Mouse (Mus musculus) limb, embryonic 15.5 days (tissue): ENCODE results near the gene Ttc28. TPM values are rescaled to one million over a fixed set of nuclear protein-coding genes. Genes with fewer than 3 reads are reported as not detected.

Source experiments
- ATAC-seq: fragments of 200-750 bp; cut with Nextera tagmentation; 2 replicates; pipeline ENCODE4 v1.8.0; 2017; ENCODE audit warnings: low read depth, moderate TSS enrichment; ENCODE audit not compliant: insufficient number of reproducible peaks, low FRiP score, low TSS enrichment
- H3K27ac ChIP-seq: fragments of 300-500 bp; sonication (generic); 2 replicates; pipeline ENCODE4 v1.5.1; 2015; ENCODE audit warnings: moderate library complexity, mild to moderate bottlenecking, inconsistent platforms
- H3K27me3 ChIP-seq: fragments of 300-500 bp; sonication (generic); 2 replicates; pipeline ENCODE4 v1.6.1; 2015; ENCODE audit warnings: inconsistent platforms
- H3K36me3 ChIP-seq: fragments of 300-500 bp; sonication (generic); 2 replicates; pipeline ENCODE4 v1.6.1; 2015; ENCODE audit warnings: inconsistent platforms
- H3K4me1 ChIP-seq: fragments of 300-500 bp; sonication (generic); 2 replicates; pipeline ENCODE4 v1.6.1; 2015; ENCODE audit warnings: inconsistent platforms
- H3K4me2 ChIP-seq: fragments of 300-500 bp; sonication (generic); 2 replicates; pipeline ENCODE4 v1.6.1; 2015; ENCODE audit warnings: mild to moderate bottlenecking, inconsistent platforms
- H3K4me3 ChIP-seq: fragments of 300-500 bp; sonication (generic); 2 replicates; pipeline ENCODE4 v1.5.1; 2015; ENCODE audit warnings: mild to moderate bottlenecking, inconsistent platforms
- H3K9ac ChIP-seq: fragments of 300-500 bp; sonication (generic); 2 replicates; pipeline ENCODE4 v1.6.1; 2015; ENCODE audit warnings: inconsistent platforms
- H3K9me3 ChIP-seq: fragments of 300-500 bp; sonication (generic); 2 replicates; pipeline ENCODE4 v1.6.1; 2016; ENCODE audit warnings: inconsistent platforms
- WGBS: fragments of 180-500 bp; shearing (Covaris S2); methylation state at CpG from one replicate; pipeline ENCODE4 v1.1.7; 2015; 5-methylcytosine and 5-hydroxymethylcytosine counted together
- polyA plus RNA-seq: library from polyadenylated mRNA; unstranded; fragments of >200 nt; fragmentation: Nextera tagmentation; extraction: Ambion mirVana; gene quantifications from 2 replicates; pipeline ENCODE4 v1.2.1, GENCODE M21; 2015

Gene Ttc28
- polyA plus RNA-seq, 1 experiment from 2014 or later, result 14.7 TPM

DNA sequence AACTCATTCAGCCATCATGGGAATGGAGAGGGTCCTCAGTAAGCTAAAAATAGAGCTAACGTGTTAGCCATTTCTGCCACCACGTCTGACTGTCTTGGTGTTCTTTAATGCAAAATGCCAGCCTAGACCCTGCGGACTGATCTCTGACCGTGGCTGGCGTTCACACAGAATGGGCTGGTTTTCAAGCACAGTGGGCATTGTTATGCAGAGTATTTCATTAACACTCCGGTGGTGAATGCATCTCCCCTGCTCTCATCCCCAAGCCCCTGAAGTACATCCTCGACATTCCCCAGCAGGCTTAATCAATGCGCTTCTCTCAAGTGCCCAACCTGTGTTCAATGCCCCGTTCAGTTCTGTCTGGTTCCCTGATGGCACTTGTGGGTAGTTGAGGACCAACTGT, 290.8 kb downstream of the Ttc28 start:
- Histone ChIP-seq H3K36me3 (no peaks in the 10 kb centered on the region), H3K27ac (no peak overlapping the region), H3K4me3 (no peak overlapping the region), H3K4me1 (peaks cover 16% of the 10 kb centered on the region), H3K27me3 (no peaks in the 10 kb centered on the region), H3K9me3 (no peaks in the 10 kb centered on the region), H3K4me2 (no peak overlapping the region), H3K9ac (no peak overlapping the region)
- no peak for ATAC-seq
- 64% methylated on average over 9 of the region's 9 CpGs for WGBS

DNA sequence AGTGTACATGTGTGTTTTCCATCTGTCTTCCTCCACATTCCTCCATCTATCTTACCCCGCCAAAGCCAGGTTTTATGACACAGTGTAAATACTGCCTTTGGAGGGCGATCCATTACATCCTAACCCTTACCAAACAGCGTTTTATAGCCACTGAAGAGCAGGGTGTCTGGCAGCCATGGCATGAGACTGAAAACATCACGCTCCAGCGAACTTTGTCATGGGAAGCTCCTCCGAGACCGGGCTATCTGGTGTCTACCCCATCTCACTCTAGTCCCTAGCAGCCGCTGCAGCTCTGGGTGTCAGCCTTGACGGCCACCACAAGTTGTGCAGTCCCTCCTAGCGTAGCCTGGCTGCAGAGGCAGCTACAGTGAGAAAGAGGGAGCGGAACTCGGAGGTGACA, 295.8 kb downstream of the Ttc28 start:
- H3K4me3 ChIP-seq, result peak overlapping the region; percentile 1; the same call in 1 of the 2 replicates
- H3K27ac ChIP-seq, result peak overlapping the region; percentile 29; the same call in 1 of the 2 replicates
- peaks cover 49% of the 10 kb centered on the region for H3K4me1 ChIP-seq
- no peak overlapping the region for H3K9ac ChIP-seq
- H3K36me3 ChIP-seq, result no peaks in the 10 kb centered on the region
- peak overlapping the region; percentile 35 for H3K4me2 ChIP-seq
- no peaks in the 10 kb centered on the region for H3K9me3 ChIP-seq
- no peak for ATAC-seq
- WGBS, result 24% methylated on average over 12 of the region's 12 CpGs
- H3K27me3 ChIP-seq, result no peaks in the 10 kb centered on the region

DNA sequence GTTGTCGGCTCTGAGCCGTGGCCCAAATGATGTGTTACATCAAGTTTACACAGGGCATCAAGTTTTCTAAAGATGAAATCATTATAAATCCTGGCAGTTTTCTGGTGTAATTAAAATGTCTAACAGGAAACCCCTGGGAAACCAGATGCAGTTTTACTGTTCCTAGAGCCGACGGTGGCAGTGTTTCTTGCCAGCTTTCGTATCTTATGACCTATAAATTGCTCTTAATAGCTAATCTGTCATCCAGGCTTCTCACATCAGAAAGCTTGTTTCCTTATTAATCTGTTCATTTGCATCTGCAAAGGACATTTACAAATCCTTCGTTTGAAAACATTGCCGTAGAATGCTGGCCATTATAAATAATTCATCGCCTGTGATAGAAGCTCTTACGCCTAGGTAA, 296.2 kb downstream of the Ttc28 start:
- Histone ChIP-seq H3K9me3 (no peaks in the 10 kb centered on the region), H3K9ac (no peak overlapping the region), H3K4me1 (peaks cover 53% of the 10 kb centered on the region), H3K4me2 (peak overlapping the region; percentile 35; the same call in 1 of the 2 replicates), H3K36me3 (no peaks in the 10 kb centered on the region), H3K27ac (no peak overlapping the region), H3K4me3 (no peak overlapping the region), H3K27me3 (no peaks in the 10 kb centered on the region)
- no peak for ATAC-seq
- 35% methylated on average over 9 of the region's 9 CpGs for WGBS

DNA sequence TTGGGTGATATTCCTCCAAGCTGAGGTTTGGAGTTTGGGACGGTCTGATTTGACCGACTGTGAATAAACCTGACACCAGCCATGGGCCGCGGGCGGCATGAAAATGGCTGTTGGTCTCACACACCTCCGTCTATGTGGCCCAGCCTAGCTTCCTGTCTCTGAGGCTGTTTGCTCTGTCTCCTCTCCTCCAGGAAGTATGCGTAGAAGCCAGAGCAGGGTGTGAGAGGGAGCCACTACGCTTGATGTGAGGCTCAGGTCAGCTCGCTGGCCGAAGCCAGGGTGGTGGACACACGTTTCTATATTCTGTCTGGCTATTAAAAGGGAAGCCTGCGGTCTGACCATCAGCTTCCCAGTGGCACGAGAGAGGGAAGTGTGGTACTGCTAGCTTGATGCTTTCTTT, 296.8 kb downstream of the Ttc28 start:
- no peak for ATAC-seq
- no peak overlapping the region for H3K27ac ChIP-seq

DNA sequence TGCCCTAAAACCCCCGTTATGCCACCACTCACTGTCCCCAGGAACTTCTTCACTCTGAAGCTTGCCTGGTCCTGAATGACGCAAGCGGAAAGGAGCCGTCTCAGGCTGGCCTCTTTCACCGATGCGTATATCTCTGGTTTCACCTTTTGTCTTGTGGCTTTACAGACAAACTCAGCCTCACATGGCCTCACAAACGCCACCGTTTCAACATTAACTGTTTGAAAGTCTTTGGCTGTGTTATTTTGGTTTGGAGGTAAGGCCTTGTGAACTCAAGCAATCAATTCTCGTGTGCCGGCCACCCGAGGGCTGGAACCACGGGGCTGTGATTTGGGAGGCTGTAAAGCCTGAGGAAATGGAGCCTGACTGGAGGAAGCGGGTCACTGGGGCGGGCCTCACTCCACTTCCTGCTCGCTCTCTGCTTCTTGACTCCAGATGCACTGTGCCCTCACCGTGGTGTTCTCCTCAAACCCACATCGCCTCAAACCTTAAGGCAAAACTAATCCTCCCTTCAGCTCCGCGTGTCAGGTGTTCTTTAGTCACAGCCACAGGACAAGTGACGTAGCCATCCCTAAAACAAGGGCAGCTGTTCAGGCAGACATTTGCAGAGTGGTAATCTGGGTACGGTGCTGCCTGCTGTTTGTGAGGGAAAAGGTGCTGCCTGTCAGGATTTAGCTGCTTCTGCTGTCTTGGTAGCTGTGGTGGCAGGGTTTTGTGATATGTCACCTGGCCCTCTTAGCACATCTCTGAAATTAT, 298.9 kb downstream of the Ttc28 start:
- peaks cover 61% of the 10 kb centered on the region for H3K4me1 ChIP-seq

More for the DNA sequence above, 296.8 kb downstream of the Ttc28 start:
- Histone ChIP-seq H3K4me1 (peaks cover 59% of the 10 kb centered on the region), H3K9ac (no peak overlapping the region), H3K36me3 (no peaks in the 10 kb centered on the region), H3K4me3 (no peak overlapping the region), H3K4me2 (no peak overlapping the region), H3K27me3 (no peaks in the 10 kb centered on the region), H3K9me3 (no peaks in the 10 kb centered on the region)
- 68% methylated on average over 13 of the region's 13 CpGs for WGBS

DNA sequence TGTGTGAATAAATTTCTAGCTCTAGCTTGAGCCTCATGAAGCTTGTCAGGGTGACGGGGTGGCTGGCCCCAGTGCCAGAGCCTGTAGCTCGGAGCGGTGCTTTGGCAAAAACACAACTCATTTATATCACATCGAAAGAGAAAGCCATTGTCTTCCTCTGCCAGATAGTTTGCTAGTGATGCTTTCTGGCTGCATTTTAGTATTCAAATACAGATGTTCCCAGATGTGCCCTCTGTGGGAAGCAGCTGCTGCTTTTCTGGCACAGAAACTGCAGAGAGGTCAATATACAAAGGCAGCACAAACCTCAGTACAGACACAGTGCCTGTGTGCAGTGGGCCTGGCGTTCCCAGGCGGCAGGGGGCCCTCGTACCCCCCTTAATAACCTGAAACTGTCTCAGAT, 300.0 kb downstream of the Ttc28 start:
- 33% methylated on average over 7 of the region's 7 CpGs for WGBS
- Histone ChIP-seq H3K9ac (no peak overlapping the region), H3K4me2 (no peak overlapping the region), H3K4me1 (peaks cover 58% of the 10 kb centered on the region), H3K27me3 (no peaks in the 10 kb centered on the region), H3K27ac (no peak overlapping the region; the same call in 1 of the 2 replicates), H3K9me3 (no peaks in the 10 kb centered on the region), H3K4me3 (no peak overlapping the region), H3K36me3 (peaks cover 14% of the 10 kb centered on the region)
- no peak for ATAC-seq

More for the DNA sequence above, 298.9 kb downstream of the Ttc28 start:
- no peak overlapping the region for H3K9ac ChIP-seq
- H3K27me3 ChIP-seq, result no peaks in the 10 kb centered on the region
- peaks cover 7% of the 10 kb centered on the region for H3K36me3 ChIP-seq
- WGBS, result 34% methylated on average over 21 of the region's 21 CpGs
- H3K4me3 ChIP-seq, result no peak overlapping the region
- peak overlapping the region; percentile 35; the same call in 1 of the 2 replicates for H3K27ac ChIP-seq
- 0 out of 2 replicates have a peak overlapping the region, but pooled peaks have one; percentile 4 for H3K4me2 ChIP-seq
- H3K9me3 ChIP-seq, result no peaks in the 10 kb centered on the region
- no peak for ATAC-seq

DNA sequence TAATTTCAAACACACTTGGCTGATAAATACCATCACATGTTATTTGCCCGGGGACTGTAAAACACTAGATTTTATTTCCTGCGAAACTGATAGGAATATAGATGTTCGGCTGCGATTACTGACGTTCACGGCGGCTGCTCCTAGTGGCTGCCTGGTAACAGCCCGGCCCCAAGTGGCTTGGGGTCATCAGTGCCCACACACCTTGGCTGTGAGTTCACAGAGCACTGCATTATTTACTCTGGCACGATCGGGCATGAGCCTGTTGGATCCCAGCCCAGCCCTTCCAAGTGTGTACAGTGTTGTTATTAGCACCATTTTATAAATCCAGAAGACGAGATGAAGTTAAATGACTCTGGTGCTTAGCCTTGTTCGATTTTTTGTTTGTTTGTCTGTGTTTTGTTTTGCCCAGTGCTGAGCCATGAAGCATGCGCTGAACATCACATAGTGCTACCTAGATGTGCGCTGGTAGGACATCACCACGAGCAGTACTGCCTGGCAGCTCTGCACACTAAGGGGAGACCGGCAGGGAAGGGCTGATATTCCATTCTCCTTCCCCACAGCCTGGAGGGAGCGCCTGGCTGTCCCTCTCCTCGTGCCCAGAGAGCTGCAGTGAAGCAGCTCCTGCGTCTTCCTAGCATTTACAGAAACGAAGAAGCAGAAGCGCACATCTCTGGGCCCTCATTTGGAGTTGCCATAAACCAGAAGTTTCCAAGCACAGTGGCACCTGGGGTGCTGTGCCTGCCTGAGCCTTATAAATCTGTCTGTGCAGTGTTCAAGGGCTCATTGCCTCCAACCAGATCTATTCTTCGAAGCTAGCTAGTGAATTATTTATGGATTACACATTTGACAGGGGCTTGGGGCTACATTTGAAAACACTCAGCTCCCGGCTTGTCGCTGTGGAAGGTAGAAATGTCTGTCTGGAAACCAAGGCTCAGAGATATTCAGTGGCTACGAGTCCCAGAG, 300.8 kb downstream of the Ttc28 start:
- H3K27me3 ChIP-seq, result no peaks in the 10 kb centered on the region
- ATAC-seq, result no peak
- H3K4me1 ChIP-seq, result peaks cover 52% of the 10 kb centered on the region
- no peak overlapping the region for H3K9ac ChIP-seq
- no peak overlapping the region for H3K4me2 ChIP-seq
- no peak overlapping the region for H3K4me3 ChIP-seq
- no peaks in the 10 kb centered on the region for H3K9me3 ChIP-seq
- H3K36me3 ChIP-seq, result peaks cover 14% of the 10 kb centered on the region
- H3K27ac ChIP-seq, result no peak overlapping the region; the same call in 1 of the 2 replicates
- 33% methylated on average over 25 of the region's 25 CpGs for WGBS

DNA sequence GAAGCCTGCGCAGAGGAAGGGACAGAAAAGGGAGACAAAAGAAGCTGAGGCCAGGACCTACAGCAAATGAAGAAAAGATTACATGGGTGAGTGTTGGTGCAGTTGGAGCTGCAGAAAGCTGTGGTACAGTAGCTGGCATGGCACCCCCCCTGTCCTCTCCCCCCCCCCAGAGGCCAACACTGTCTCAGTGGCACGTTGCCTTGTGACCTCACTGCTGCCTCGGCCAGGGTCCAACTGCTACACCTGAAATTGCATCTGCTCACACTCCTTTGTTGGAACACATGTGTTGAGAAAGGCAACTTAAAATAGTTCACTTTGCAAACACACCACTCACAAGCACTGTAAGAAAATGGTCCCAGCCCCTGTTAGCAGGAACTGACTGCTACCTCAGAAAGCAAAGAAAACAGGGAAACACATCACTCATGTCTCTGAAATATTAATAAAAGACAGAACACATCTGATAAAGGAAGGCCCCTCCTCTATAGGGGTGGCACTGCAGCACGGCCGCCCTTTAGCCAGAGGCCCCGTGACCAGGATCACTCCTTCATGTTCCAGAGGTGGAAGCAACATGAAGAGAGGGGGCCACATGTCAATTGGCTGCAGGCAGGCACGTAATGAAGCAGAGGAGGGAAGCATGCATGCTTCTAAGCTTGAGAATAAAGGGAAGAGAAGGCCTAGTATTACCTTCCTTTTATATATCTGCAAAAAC, 301.8 kb downstream of the Ttc28 start:
- Histone ChIP-seq H3K27ac (no peak overlapping the region), H3K36me3 (peaks cover 14% of the 10 kb centered on the region), H3K4me3 (no peak overlapping the region), H3K4me1 (peaks cover 45% of the 10 kb centered on the region), H3K9me3 (no peaks in the 10 kb centered on the region), H3K4me2 (no peak overlapping the region), H3K9ac (no peak overlapping the region), H3K27me3 (no peaks in the 10 kb centered on the region)
- WGBS, result 57% methylated on average over 7 of the region's 7 CpGs
- no peak for ATAC-seq

DNA sequence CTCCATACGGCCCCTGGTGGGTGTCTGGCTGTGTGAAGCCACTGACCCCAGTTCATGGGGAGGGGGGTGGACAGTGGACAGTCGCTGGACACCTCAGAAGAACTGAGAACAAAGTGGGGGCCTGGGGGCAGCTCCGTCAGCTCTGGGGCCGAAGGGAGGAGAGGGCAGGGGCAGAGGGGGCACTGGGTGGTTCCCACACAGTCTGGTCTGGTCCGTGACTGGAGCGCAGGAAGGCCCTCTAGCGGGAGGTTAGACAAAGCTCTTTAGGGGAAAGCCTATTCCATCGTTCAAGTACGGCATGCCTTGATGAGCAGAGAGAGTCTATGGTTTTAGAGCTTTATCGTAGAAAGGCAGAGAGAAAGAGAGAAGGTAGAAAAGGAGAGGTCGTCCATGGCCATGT, 307.0 kb downstream of the Ttc28 start:
- Histone ChIP-seq H3K27me3 (no peaks in the 10 kb centered on the region), H3K4me2 (no peak overlapping the region), H3K4me1 (peaks cover 10% of the 10 kb centered on the region), H3K4me3 (no peak overlapping the region), H3K9ac (no peak overlapping the region), H3K36me3 (peaks cover 14% of the 10 kb centered on the region), H3K27ac (no peak overlapping the region), H3K9me3 (no peaks in the 10 kb centered on the region)
- ATAC-seq, result no peak
- WGBS, result 52% methylated on average over 11 of the region's 11 CpGs

DNA sequence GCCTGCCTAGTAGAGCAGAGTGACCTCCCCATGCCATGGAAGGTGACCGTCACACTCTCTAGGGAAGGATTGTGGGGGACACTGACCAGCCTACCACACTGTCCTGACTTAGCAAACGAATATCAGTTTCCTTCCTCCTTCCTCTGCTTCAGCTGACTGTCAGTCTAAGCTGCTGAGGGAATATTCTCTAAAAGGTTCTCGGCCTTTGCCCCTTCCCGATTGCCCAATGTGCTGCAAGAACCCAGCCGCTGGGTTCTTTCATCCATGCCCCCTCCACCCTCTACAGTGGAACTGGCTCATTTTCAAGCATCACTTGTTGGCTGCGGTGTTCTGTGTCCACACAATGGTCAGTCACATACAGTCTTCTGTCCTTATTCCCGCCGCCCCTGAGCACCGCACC, 312.4 kb downstream of the Ttc28 start:
- no peaks in the 10 kb centered on the region for H3K27me3 ChIP-seq
- no peak overlapping the region for H3K4me2 ChIP-seq
- 90% methylated on average over 9 of the region's 9 CpGs for WGBS
- H3K4me1 ChIP-seq, result peaks cover 36% of the 10 kb centered on the region
- no peak overlapping the region for H3K4me3 ChIP-seq
- H3K9me3 ChIP-seq, result no peaks in the 10 kb centered on the region
- no peak overlapping the region for H3K27ac ChIP-seq
- ATAC-seq, result no peak
- H3K9ac ChIP-seq, result no peak overlapping the region
- no peaks in the 10 kb centered on the region for H3K36me3 ChIP-seq

DNA sequence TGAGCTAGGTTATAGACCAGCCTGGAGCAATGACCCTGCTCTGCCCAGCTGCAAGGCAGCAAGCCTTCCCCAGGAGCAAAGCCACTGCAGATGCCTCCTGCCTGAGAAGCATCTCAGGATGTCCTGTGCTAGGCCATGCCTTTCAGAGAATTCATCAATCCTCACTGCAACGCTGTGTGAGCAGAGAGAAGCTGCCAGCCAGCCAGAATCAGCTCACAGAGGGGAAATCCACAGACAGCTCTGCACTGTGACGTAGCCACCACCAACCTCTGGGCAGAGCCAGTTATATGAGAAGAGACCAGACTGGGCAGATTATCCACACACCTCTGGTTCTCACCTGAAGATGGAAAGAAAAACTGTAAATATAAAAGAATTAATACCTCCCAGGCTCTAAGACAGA, 315.2 kb downstream of the Ttc28 start:
- WGBS, result 52% methylated on average over 2 of the region's 2 CpGs
- H3K36me3 ChIP-seq, result no peaks in the 10 kb centered on the region
- H3K9me3 ChIP-seq, result no peaks in the 10 kb centered on the region
- H3K27ac ChIP-seq, result no peak overlapping the region
- ATAC-seq, result no peak
- no peak overlapping the region for H3K4me3 ChIP-seq
- no peak overlapping the region for H3K9ac ChIP-seq
- H3K27me3 ChIP-seq, result no peaks in the 10 kb centered on the region
- peaks cover 39% of the 10 kb centered on the region for H3K4me1 ChIP-seq
- H3K4me2 ChIP-seq, result no peak overlapping the region
